Mouse (Mus musculus): ENCODE measurements around the gene Apol8.
"Not testable (repeated sequence)": the region's sequence is repeated elsewhere in the genome, so short reads cannot be mapped to it uniquely, and the experiment has no call there.

Gene Apol8

GRCm38 (mm10) chr15:77698656-77699055 is 58.1 kb downstream of the Apol8 start, which contains the start of gene Apol7e:
TSS of gene Apol7e (plus strand) at chr15:77698857.
- DNase-seq (ENCODE audit: low read depth, low spot score), result not testable (repeated sequence)

Data from skeletal muscle tissue, adult 2 months (tissue).